Mouse (Mus musculus) liver, embryonic 16.5 days (tissue): ENCODE measurements around the gene Olfr518. TPM values are rescaled to one million over a fixed set of nuclear protein-coding genes. Genes with fewer than 3 reads are reported as not detected.

Source experiments
- ATAC-seq: fragments of 200-750 bp; cut with Nextera tagmentation; 2 replicates; pipeline ENCODE4 v1.8.0; 2017; ENCODE audit warnings: low read depth, mild to moderate bottlenecking, moderate number of reproducible peaks, moderate library complexity
- H3K27ac ChIP-seq: fragments of 300-500 bp; sonication (generic); 2 replicates; pipeline ENCODE4 v1.5.1; 2014; ENCODE audit warnings: mild to moderate bottlenecking, low read length
- H3K27me3 ChIP-seq: fragments of 300-500 bp; sonication (generic); 2 replicates; pipeline ENCODE4 v1.6.1; 2014; ENCODE audit warnings: low read depth, low read length, mixed read lengths; ENCODE audit not compliant: control insufficient read depth, insufficient read depth
- H3K36me3 ChIP-seq: fragments of 300-500 bp; sonication (generic); 2 replicates; pipeline ENCODE4 v1.6.1; 2014; ENCODE audit warnings: mild to moderate bottlenecking; ENCODE audit not compliant: control insufficient read depth, insufficient read depth
- H3K4me1 ChIP-seq: fragments of 300-500 bp; sonication (generic); 2 replicates; pipeline ENCODE4 v1.6.1; 2014; ENCODE audit warnings: low read depth, low read length, mixed read lengths; ENCODE audit not compliant: control insufficient read depth
- H3K4me2 ChIP-seq: fragments of 300-500 bp; sonication (generic); 2 replicates; pipeline ENCODE4 v1.6.1; 2014; ENCODE audit warnings: low read depth, low read length, mixed read lengths
- H3K4me3 ChIP-seq: fragments of 300-500 bp; sonication (generic); 2 replicates; pipeline ENCODE4 v1.5.1; 2014; ENCODE audit warnings: low read depth, mild to moderate bottlenecking, low read length
- H3K9ac ChIP-seq: fragments of 300-500 bp; sonication (generic); 2 replicates; pipeline ENCODE4 v1.6.1; 2014; ENCODE audit warnings: low read depth, low read length
- H3K9me3 ChIP-seq: fragments of 300-500 bp; sonication (generic); replicated peaks from 2 replicates; pipeline ENCODE4 v1.6.1; 2016; ENCODE audit warnings: low read length; ENCODE audit not compliant: control insufficient read depth
- WGBS: fragments of 180-500 bp; shearing (Covaris S2); extraction: QIAGEN DNeasy Blood & Tissue Kit; methylation state at CpG from one replicate; pipeline ENCODE4 v1.1.7; 2014; ENCODE audit not compliant: insufficient replicate concordance; 5-methylcytosine and 5-hydroxymethylcytosine counted together
- polyA plus RNA-seq: library from polyadenylated mRNA; unstranded; fragments of >200 nt; fragmentation: Nextera tagmentation; extraction: Ambion mirVana; gene quantifications from 2 replicates; pipeline ENCODE4 v1.2.1, GENCODE M21; 2015

The Olfr518 gene
- polyA plus RNA-seq, 1 experiment from 2014 or later: not detected

DNA sequence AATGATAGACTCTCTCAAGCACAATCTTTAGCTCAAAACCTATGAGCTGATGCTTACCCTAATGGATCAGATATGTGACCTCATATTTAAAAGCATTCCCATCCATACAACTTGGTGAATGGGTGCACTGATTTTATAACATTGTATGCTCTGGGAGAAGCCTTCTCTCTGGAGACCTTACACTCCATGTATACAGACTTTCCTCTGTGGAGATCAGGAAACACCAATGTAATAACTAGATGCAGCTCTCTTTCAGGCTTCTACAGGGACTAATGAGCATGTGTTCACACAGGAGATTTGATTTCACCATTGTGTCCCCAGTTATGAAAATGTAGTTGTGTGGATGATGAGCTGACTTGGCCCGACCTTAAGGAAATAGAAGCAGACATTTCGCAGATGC lies 34.4 kb downstream of the Olfr518 start, which contains the start of gene Olfr516:
TSS of gene Olfr516 (minus strand) at position 101 of the 400 bp plus-strand sequence.
- Histone ChIP-seq H3K27me3 (no peaks in the 10 kb centered on the region), H3K4me1 (no peaks in the 10 kb centered on the region), H3K36me3 (no peaks in the 10 kb centered on the region), H3K27ac (no peak within 1 kb of the TSS), H3K4me3 (no peak within 1 kb of the TSS), H3K4me2 (no peak within 1 kb of the TSS), H3K9ac (no peak within 1 kb of the TSS), H3K9me3 (no peaks in the 10 kb centered on the region)
- 67% methylated on average over 2 of the region's 2 CpGs for WGBS
- ATAC-seq: no peak

Other genes with a start within 250 kb of the Olfr518 start
- gene Olfr509, start 233.1 kb downstream of the Olfr518 start, polyA plus RNA-seq: not detected in 2 replicates
- gene Olfr510, start 218.6 kb downstream of the Olfr518 start, polyA plus RNA-seq: not detected in 2 replicates
- not detected in 2 replicates for gene Olfr512, start 171.7 kb downstream of the Olfr518 start, polyA plus RNA-seq
- gene Olfr513, start 134.0 kb downstream of the Olfr518 start, polyA plus RNA-seq: not detected in 2 replicates
- not detected in 2 replicates for gene Olfr514, start 59.0 kb downstream of the Olfr518 start, polyA plus RNA-seq
- not detected in 2 replicates for gene Olfr516, start 34.5 kb downstream of the Olfr518 start, polyA plus RNA-seq
- gene Olfr517, start 12.6 kb downstream of the Olfr518 start, polyA plus RNA-seq: not detected in 2 replicates
- not detected in 2 replicates for gene Olfr519, start 9.4 kb upstream of the Olfr518 start, polyA plus RNA-seq
- gene Nlrp10, start 45.2 kb upstream of the Olfr518 start, polyA plus RNA-seq: 0.04 TPM in 1 of 2 replicates, not detected in the other
- 28.0 and 29.1 TPM in 2 replicates for gene Eif3f, start 49.4 kb upstream of the Olfr518 start, polyA plus RNA-seq
- 0.05 and 0.11 TPM in 2 replicates for gene Tub, start 65.3 kb upstream of the Olfr518 start, polyA plus RNA-seq
- gene Ric3, start 198.3 kb upstream of the Olfr518 start, polyA plus RNA-seq: 0.25 and 0.47 TPM in 2 replicates